Mouse (Mus musculus): ENCODE results near the gene Hinfp. TPM values are rescaled to one million over a fixed set of nuclear protein-coding genes. Genes with fewer than 3 reads are reported as not detected.
"Not testable (repeated sequence)": the region's sequence is repeated elsewhere in the genome, so short reads cannot be mapped to it uniquely, and the experiment has no call there.

Gene Hinfp
- total RNA-seq, 2 experiments from 2014 or later: 33.4 to 34.5 TPM

DNA sequence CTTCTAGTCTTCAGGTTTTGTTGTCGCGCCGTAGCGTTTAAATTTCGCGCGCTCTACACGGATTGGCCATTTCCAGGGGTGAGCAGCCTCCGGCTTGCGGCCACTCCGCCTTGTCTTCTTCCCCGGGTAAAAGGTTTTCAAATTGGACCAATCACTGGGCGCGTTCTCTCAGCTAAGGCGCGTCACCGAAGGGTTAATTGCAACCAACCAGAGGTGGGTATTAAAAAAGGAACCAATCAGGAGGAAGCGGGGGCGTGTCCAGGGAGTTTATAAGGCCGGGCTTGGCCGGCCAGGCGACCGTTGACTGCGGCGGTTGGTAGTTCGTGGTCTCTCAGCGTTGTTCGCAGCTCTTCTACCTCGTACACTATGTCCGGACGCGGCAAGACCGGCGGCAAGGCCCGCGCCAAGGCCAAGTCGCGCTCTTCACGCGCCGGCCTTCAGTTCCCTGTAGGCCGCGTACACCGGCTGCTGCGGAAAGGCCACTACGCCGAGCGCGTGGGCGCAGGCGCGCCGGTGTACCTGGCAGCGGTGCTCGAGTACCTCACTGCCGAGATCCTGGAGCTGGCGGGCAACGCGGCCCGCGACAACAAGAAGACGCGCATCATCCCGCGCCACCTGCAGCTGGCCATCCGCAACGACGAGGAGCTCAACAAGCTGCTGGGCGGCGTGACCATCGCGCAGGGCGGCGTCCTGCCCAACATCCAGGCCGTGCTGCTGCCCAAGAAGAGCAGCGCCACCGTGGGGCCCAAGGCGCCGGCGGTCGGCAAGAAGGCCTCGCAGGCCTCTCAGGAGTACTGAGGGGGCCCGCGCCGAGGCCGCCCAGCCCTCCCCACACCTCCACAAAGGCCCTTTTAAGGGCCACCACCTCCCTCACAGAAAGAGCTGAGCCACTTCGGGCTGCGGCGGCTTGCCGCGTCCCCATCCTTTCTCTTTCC, 29.2 kb upstream of the Hinfp start, which contains the start of gene H2afx:
Gene H2afx, plus strand, starts transcription at position 299 of the 935 bp plus-strand sequence.
- DNase-seq (ENCODE audit: low spot score in 2 of 2): peak; percentile 92 to 96

DNA sequence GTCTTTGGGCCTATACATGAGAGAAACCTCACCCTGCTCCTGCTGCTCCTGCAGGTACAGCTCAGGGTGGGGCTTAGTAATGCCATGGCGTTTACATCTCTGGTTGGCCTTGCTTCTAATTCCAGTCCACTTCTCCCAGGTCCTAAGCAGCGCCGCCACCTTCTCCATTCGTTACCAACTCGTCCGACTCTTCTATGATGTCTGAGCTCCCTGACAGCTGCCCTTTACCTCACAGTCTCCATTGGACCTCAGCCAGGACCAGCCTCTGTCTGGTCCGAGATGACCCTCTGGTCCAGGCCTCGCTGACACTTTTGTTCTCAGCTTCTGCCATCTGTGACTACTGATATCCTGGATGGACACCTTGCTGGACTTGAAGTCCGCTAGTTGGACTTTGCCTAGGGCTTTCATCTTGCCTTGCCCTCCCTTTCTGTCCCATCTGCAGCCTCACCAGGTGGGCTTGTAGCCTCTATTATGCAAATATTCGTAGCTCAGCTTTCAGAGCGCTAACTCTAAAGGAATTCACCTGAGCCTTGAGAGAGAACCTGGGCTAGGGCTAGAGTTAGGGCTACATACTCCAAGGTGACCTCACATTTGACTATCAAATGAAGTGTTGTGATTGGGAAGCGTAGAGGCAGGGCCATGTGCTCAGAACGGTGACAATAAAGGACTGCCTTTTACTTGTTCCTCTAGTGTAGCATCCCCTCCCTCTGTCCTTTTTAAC, 27.6 kb upstream of the Hinfp start:
- no peak for DNase-seq (ENCODE audit: low spot score in 2 of 2)

DNA sequence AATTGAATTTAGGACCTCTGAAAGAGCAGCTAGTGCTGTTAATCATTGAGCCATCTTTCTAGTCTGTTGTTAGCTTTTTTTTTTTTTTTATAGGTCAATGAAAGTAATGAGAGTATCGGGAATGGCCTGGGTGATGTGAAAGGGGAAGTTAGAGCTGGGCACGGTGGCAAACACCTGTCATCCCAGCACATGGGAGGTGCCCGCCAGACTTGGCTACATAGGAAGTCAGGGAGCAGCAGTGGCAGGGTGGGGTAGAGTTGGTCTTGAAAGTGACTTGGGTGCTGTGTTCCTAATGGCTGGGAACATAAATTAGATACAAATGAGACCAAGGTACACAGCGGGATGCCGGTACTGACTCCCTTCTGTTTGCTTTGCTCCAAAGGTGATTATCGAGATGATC, 25.3 kb upstream of the Hinfp start:
- no peak for DNase-seq (ENCODE audit: low spot score in 2 of 2)

DNA sequence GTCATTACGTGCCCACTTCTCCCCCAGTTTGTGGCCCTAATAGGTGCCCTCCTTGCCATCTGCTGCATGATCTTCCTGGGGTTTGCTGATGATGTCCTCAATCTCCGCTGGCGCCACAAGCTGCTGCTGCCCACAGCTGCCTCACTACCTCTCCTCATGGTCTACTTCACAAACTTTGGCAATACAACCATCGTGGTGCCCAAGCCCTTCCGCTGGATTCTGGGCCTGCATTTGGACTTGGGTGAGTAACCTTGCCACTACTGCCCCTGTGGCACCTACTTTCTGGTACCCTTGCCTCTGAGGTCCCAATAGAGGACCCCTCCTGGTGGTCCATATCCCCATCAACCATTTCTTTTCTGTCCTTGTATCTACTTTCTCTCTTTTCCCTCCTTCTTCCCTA, 22.5 kb upstream of the Hinfp start:
- DNase-seq (ENCODE audit: low spot score in 2 of 2): no peak

DNA sequence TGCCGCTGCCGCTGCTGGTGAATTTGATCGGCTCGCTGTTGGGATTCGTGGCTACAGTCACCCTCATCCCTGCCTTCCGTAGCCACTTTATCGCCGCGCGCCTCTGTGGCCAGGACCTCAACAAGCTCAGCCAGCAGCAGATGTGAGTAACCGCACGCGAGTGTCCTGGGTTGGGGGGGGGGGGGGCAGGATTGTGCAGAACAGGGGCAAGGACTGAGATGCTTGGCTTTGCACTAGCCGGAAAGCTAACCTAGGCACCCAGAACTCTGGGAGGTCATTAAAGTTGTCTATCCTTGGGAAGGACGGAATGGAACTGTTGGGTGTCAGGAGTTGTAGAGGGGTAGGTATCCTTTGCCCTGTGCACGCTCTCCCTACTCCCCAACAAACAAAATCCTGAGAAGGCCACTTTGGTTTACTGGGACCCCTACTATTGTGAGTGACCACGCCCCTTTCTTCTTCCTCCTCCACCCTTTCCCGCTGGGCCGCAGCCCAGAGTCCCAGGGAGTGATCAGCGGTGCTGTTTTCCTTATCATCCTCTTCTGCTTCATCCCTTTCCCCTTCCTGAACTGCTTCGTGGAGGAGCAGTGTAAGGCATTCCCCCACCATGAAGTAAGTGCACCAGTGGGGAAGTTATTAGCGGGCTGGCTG, 21.7 kb upstream of the Hinfp start:
- DNase-seq (ENCODE audit: low spot score in 2 of 2): no peak

DNA sequence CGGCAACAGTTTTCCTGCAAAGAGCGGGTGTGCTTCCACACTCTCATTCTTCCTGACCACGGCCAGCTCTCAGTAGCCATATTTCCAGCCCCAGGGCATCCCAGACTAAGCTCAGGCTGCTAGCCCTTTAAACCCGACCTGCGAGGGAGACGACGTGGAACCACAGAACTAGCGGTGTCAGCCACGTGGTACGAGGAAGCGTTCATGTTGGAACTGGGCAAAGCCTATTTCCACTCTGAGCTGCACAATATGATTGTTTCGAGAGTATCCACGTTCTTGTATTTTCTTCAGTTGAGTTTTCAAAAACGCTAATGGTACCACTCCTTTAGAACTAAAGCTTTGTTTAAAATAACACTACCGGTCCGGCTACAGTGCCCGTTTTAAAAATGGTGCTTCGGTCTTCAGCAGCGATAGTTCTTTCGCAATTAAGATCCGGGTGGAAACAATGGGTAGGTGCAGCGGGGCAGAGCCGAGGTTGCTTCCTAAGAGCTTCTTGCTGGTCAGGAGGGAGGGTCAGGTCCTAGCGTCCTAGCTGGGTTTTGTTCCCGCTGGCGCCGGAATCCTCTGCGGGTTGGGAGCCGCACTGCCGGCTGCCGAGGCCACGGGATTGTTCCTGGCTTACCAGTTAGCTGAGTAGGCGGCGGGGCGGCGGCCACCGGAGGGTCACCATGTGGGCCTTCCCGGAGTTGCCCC, 21.0 kb upstream of the Hinfp start:
- DNase-seq (ENCODE audit: low spot score in 2 of 2): peak in 1 of 2 experiments; percentile 63

DNA sequence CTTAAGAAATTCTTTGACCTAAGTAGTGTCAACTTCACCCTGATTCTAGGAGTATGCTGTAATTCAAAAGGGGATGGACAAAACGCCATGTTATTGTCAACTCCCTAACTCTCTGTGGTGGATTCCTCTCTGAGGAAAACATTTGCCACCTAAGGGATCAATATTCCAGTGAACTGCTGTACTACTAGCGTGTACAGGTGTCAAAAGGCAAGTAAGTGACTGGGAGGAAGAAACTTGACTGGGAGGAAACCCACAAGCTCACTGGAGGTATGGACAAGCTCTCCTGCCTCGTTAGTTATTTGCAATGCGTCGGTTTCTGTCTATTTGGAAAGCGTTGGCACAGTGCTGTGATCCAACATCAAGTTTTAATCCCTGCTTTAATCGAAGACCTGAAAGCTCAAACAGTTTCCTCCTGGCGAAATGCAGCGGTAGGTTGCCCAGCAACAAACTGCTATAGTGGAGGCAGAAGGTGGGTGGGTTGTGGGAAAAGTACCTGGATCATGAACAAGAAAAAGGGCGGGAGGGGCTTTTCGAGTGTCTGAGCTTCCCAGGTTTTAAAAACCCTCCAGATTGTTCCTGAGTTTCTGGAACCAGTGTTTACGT, 20.4 kb upstream of the Hinfp start, which contains the start of gene Dpagt1:
Gene Dpagt1, plus strand, starts transcription at position 252 of the 603 bp plus-strand sequence.
- no peak for DNase-seq (ENCODE audit: low spot score in 2 of 2)

DNA sequence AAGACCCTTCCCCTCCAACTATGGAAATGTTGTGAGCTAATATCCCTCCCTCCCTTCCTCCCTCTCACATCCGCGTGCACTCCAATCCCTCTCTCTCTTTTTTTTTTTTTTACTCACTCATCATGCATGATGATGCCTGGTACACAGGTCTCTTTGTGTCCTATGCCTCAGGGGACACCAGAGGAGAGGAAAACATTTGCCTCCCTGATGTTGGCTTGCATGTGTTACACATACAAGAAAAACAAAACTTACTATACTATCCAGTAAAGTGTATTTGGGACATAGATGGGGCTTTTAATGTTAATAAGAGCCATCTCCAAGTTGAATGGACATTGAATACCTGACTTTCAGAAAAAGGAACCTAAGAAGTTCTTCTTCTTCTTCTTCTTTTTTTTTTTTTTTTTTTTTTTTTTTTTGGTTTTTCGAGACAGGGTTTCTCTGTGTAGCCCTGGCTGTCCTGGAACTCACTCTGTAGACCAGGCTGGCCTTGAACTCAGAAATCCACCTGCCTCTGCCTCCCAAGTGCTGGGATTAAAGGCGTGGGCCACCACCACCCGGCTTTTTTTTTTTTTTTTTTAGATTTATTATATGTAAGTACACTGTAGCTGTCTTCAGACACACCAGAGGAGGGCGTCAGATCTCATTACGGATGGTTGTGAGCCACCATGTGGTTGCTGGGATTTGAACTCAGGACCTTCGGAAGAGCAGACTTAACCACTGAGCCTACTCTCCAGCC, 19.7 kb upstream of the Hinfp start:
- not testable (repeated sequence) for DNase-seq (ENCODE audit: low spot score in 2 of 2)

DNA sequence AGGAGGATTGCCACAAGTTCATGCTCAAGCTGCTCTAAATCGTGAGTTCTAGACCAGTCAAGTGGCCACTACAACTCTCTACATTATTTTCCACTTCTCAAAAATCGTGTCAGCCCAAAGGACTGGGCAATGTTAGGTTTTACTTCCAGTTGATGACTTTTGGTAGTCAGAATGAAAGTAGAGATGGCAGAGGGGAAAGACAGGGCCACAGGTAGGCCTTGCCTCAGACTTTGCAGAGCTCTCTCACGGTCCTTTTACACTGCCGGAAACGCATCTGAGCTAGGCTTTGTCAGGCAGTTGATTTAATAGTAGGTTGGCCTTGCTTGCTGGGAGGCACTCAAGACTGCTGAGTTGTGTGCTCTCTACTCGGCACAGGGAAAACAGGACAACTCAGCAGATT, 18.7 kb upstream of the Hinfp start:
- DNase-seq (ENCODE audit: low spot score in 2 of 2): no peak

DNA sequence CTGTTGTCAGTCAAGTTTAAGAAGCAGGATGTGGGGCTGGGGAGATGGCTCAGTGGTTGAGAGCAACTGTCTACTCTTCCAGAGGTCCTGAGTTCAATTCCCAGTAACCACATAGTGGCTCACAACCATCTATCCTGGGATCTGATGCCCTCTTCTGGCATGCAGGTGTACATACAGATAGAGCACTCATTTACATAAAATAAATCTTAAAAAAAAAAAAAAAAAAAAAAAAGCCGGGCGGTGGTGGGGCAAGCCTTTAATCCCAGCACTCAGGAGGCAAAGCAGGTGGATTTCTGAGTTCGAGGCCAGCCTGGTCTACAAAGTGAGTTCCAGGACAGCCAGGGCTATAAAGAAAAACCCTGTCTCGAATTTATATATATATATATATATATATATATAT, 18.2 kb upstream of the Hinfp start:
- not testable (repeated sequence) for DNase-seq (ENCODE audit: low spot score in 2 of 2)

DNA sequence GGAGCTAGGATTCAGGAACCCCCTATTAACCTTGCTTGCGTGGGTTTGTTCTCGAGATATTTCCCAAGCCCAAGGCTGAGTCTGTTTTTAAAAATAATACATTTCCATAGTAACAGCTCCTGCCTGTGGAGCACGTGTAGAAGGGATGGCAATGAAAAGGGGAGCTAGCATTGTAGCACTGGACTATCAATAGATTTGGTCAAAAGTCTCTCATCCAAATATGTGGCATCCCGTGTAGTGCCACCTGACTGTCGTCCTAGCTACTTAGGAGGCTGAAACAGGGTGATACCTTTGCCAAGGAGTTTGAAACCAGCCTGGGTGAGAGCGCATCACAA, 15.3 kb upstream of the Hinfp start:
- DNase-seq (ENCODE audit: low spot score in 2 of 2): no peak

DNA sequence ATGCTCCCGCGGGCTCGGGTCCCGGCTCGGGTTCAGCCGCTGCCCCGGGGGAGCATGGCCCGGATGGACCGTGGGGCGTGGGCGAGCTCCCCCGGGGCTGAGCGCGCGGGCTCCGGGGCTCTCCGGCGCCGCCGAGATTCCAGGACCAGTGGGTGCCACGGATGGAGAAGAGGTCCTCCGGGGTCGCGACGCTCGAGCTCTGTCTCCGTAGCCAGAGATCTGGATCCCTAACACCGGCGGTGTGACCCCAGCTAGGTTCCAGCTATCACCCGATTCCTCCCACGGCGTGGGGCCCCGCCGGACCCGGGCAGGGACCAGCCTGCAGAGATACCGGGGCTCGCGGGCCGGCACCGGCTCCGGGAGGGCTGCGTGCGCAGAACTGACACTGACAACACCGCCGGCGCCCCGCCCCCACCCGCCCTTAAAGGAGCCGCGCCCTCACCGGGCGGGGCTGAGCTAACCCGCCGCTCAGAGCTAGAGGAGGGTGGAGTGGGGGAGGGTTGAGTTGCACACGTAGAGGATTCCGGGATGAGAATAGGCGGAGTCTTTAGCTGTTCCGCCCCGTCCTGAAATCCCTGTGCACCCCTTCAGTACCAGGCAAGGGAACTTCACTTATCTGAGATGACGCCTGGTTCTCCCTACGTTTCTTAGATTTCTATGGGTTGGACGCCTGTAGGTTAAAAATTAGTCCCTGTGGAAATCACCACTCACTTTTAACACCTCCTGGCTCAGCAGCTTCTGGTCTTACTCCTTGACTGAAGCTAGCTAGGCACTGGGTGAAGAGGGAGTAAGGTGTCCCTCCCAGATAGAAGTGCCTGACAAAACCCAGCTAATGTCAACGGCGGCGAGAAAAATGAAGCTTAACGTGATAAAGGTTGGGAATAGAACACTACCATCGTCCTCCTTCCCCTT, 14.7 kb upstream of the Hinfp start, which contains the start of gene C2cd2l:
Gene C2cd2l, minus strand, starts transcription at position 399 of the 912 bp plus-strand sequence.
- DNase-seq (ENCODE audit: low spot score in 2 of 2): peak; percentile 59 to 75

DNA sequence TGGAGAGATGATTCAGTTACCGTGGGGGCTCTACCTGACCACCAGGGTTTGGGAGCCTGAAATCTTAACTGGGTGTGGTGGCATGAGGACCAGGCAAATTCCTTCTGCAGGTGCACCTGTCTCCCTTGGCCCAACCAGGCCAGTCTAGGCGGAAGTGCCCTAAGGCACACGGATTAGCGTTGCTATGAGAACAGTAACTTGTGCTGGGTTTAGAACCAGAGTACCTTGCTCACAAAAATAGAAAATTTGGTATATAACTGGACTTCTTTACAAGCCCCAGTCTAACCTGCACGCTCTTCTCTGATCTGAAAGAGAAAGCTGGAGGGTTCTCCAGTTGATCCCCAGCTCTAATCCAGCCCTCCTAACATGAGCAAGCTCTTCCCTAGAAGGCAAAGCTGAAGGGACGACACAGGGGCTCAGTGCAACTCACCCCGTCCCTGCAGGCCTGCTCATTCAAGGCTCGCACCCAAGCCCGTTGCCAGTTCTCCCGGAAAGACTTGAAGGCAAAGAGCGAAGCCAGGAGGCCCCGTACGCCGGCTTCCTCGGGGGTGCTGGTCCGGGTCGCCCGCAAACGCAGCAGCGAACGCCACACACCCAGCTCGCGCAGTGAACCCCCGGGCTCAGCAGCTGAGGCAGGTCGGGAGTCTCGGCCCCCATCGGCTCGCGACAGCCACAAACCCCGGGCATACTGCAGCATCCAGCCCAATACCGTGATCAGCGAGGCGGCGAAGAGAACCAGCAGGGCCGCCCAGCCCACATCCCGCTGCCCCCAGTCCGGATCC, 13.8 kb upstream of the Hinfp start:
- DNase-seq (ENCODE audit: low spot score in 2 of 2): no peak

DNA sequence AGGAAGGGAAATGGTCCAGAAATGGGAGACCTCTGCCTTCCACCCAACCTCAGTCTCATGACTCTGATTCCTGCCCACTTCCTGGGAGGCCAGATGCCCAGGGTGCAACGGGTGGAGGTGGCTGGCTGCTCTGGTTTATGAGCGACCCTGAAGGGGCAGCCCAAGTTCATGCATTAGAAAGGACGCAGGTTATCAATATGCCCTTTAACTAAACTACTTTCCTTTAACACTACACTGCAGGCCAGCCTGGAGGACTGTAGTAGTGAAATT, 13.3 kb upstream of the Hinfp start:
- DNase-seq (ENCODE audit: low spot score in 2 of 2): no peak

DNA sequence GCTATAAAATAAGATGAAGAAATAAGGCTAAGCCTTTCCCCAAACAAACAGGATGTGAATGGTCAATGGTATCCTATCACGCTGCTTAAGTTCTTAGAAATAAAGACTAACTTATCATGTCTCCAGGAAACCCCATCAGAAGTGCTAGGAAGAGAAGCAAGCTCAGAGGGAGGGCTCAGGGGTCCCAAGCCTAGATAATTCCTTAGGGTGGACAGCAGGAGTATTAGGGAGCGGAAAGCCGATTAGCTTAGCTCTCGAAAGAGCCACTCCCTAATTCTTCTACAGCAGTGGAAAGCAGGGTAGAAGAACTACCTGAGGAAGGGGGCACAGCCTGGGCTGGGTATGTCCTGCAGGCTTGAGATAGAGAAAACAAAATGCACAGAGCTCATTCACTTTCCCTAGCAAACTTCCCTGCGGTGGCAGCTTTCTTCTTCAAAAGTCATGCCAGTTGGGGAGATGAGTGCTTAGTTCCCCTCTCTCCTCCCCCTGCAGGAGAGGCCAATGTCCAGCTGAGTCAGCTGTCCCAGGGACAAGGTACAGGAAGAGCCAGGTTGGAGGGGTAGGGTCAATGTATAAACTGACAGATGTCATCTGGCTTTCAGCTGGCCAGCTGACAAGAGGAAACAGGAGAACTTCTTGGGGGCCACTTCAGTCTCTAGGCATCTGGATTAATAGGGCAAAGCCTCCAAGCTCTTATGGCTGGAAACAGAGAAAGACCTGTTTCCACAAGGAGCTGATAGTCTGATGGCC, 12.8 kb upstream of the Hinfp start:
- no peak for DNase-seq (ENCODE audit: low spot score in 2 of 2)

DNA sequence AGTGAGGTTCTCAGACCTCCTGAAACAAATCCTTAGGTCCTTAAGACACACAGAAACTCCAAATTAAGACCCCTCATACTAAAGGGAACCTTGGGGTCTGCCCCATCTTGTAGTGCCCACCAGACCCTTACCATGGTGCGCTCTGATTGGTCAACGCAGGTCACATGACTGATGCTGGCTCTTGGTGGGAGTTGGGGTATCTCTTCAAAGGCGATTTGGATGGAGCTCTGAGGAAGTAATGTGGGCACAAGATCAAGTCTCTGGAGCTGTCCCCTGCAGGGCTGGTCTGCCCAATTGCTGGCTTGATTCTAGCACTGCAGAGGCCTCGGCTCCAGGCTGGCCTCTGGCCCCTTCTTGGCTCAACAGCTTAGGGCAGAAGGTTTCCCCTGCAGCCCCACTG, 12.0 kb upstream of the Hinfp start:
- no peak for DNase-seq (ENCODE audit: low spot score in 2 of 2)

DNA sequence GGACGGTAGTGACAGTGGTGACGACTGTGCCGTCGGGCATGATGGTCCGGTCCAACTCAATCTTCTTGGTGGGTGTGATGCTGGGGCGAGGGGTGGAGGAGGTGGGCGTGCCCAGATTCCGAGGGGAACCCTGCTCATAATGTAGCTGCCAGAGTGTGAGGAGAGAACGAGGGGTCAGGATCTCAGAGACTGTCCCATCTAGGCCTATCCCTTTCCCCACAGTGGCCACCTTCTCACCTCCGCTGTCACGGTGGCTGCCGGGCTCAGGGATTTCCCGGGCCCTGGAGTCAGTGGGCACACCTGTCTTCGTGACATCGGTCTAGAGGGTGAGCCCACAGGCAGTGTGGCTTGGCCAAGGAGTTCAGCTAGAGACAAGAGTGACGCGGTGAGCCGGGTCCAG, 9.4 kb upstream of the Hinfp start:
- DNase-seq (ENCODE audit: low spot score in 2 of 2): no peak

DNA sequence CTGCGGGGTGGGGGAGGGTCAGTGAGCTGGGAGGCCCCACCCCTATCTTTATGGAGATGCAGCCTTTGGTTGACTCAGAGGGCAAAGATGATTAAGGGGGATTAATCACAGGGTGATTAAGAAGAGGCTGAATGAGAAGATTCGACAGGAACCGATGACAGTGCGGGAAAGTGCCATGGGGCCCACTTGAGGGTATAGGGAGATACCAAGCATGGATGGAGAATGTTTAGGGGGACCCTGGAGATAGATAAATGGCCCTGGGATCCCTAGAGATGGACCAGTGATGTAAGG, 8.7 kb upstream of the Hinfp start:
- no peak for DNase-seq (ENCODE audit: low spot score in 2 of 2)

All from adrenal gland, postnatal 4 days (tissue).